Mouse (Mus musculus) T-helper 2 cell (primary cell): Measurements from ENCODE around the gene Bcl2.

Experiments used
- in situ Hi-C: fragments of 300-600 bp; cut with MboI, MseI; formaldehyde crosslinking; loops from one replicate; pipeline ENCODE4 v1.15.1; 2025; ENCODE audit warnings: high pct_unique_total_duplicates

Bcl2 gene

GRCm38 (mm10) chr1:106715111-106716083, 1.3 kb upstream of the Bcl2 start:
- in situ Hi-C loops: no loop called here

DNA sequence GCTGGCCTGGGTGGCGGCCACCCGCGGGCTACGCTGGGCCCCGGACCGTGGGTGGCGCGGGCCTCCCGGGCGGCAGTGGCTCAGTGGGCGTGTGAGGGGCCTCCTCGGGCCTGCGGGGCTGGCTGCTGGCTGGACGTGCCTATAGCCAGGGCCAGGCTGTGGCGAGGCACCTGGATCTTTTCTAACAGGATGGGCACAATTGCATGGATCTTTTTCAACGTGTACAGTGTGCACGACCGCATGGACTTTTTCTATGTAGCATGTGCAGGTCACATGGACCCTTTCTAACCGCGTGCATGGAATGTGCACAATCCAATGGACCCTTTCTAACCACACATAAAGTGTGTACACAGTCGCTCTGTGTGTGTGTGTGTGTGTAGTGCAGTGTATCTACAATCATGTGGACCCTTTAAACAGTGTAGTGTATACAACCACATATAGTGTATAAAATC, 482 bp upstream of the Bcl2 start:
- in situ Hi-C loops: loop anchor here (5.0 kb wide), 2 partner anchors 97 to 287 kb away; no protein-coding TSS in a partner anchor

GRCm38 (mm10) chr1:106712330-106712729, 1.7 kb downstream of the Bcl2 start:
- in situ Hi-C loops: loop anchor here (5.0 kb wide), 2 partner anchors 95 to 285 kb away; no protein-coding TSS in a partner anchor

GRCm38 (mm10) chr1:106711356-106712125, 2.5 kb downstream of the Bcl2 start:
- in situ Hi-C loops: loop anchor here (5.0 kb wide), 2 partner anchors 94 to 284 kb away; no protein-coding TSS in a partner anchor

GRCm38 (mm10) chr1:106710202-106710601, 3.9 kb downstream of the Bcl2 start:
- in situ Hi-C loops: loop anchor here (5.0 kb wide), 2 partner anchors 93 to 283 kb away; no protein-coding TSS in a partner anchor

DNA sequence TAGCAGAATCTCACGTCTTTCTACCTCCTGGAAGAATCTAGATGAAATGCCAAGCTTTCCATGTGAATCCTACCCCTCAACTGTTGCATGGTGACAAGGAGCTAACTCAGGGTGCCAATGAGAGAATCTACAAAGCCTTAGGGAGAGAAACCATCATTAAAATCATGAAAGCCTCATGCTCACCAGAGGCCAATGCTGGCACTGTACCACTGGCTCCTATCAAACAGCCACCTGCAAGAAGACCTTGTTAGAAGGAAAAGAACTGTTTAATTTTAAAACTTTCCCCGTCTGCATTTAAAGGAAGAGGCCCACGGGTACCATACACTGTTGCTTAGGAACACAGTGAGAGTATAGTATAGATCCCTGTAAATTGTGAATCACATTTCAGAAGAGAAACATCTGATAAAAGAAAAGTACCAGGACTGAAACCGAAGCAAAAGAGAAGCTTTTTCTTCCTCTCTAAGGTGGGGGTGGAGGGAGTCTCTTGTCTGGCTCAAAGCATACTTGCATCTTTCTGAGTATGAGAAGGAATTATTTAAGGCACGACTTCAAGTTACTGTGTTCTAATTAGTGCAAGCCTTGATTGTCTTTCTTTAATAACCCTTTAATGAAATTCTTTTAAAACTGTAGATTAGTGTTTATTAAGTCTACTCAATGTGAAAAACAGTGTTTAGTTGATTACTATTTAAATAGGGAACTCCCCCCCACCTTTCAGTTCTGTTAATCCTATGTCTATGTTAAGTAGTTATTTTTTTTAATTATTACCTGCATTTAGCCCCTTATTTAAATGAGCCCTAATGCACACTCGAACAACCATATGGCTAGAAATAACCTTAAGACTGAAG, 6.8 kb downstream of the Bcl2 start:
- in situ Hi-C loops: no loop called here

DNA sequence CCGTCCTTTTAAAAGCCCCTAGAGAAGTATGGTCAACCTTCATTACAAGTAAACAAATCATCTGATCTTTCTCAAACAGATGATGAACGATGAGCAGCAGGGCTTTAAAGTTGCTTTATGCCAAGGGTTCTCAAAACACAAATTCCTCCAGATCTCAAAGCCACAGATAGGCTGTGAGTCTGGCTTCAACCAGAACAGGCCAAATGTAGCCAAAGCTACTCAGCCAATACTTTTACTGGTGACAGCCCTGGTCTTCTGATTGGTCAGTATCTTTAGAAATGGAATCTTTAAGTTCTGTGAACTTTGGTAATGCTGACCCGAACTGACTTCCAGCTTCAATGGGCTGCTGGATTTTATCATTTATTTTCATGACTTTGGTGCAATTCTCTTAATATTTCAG, 10.9 kb downstream of the Bcl2 start:
- in situ Hi-C loops: no loop called here

DNA sequence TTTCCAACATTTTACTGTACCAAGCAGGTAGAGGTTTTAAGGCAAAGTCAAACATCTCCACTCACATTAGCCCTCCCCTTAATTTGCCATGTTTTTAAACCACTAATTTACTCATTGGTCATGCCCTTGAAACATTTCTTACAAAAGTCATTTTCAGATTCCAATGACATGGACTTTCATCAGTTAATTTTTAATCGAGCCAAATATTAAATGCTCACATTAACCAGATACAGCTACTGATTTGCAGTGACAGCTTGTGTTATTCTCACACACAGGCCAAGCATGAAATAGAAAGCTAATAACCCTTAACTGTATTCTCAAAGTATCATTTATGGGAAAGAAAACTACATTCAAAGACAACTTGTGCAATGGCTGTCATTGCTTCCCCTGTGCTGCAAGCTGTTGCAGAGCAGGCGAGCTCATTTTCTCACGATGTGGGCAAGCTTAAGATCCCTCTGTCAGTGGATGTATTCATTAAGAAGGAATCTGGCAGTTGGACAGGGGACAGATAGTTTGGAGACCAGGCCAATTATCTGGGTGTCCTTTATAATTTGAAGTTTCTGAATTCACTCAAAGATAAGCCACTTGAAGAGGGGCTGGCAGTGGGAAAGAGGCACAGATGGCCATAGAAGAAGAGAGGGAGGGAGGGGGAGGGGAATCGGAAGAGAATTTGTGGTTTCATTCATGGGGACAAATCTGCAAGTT, 11.5 kb downstream of the Bcl2 start:
- in situ Hi-C loops: no loop called here

DNA sequence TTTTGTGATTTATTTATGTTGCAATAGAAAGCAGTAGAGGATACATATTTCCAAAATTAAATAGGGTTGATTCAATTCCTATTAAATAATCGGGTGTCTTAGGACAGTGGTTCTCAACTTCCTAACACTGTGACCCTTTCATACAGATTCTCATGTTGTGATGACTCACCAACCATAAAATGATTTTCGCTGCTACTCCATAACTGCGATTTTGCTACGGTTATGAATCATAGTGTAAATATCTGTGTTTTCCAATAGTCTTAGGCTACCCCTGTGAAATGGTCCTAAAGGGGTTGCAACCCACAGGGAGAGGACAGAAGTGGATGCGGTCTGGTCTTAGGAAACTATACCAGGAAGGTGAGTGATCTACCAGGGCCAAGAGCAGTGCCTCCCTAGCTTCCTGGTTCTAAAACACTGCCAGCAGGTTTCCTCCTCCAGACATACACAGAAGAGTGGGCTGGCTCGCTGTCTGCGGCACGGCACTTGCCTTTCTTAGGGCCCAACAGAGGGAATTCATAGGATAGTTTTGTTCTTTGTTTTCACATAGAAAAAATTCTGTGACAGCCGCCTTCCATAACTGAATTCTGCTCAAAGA, 13.5 kb downstream of the Bcl2 start:
- in situ Hi-C loops: no loop called here

GRCm38 (mm10) chr1:106696472-106696871, 17.6 kb downstream of the Bcl2 start:
- in situ Hi-C loops: no loop called here

- in situ Hi-C loops: no loop called here
Measured at GRCm38 (mm10) chr1:106695649-106696048, 18.4 kb downstream of the Bcl2 start.

- in situ Hi-C loops: no loop called here
Measured at GRCm38 (mm10) chr1:106694316-106694715, 19.8 kb downstream of the Bcl2 start.

DNA sequence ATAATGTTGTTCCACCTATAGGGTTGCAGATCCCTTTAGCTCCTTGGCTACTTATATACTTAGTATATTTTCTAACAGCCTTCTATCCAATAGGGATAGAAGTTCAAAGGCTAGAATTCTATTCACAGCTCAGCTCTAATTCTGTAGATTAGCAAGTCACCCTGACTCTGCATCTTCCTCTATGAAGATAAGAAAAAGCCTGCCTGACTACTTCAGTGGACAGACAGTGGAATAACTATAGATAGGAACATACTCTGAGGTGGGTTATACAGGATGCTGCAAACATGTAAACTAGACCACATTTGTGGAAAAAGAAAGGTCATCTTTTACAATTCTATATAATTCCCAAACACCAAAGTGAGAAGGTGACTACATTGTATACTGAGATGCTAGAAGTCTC, 21.5 kb downstream of the Bcl2 start:
- in situ Hi-C loops: no loop called here

GRCm38 (mm10) chr1:106690887-106691286, 23.2 kb downstream of the Bcl2 start:
- in situ Hi-C loops: no loop called here

DNA sequence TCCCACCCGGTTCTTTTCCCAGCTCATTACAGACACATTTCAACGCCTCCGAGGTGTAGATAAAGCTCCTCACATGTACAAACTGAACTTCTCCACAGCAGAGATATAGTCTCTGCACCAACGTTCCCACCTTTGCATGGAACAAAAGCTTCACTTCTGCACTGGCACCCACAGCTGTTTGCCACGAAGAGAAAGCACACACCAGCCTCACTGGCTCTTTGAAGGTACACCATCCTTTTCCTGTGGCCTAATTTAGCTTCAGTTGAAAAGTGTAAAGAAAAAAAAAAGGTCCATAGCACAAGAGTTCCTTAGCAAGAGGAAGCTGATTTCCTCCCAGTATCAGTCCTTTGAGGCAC, 25.9 kb downstream of the Bcl2 start:
- in situ Hi-C loops: no loop called here

DNA sequence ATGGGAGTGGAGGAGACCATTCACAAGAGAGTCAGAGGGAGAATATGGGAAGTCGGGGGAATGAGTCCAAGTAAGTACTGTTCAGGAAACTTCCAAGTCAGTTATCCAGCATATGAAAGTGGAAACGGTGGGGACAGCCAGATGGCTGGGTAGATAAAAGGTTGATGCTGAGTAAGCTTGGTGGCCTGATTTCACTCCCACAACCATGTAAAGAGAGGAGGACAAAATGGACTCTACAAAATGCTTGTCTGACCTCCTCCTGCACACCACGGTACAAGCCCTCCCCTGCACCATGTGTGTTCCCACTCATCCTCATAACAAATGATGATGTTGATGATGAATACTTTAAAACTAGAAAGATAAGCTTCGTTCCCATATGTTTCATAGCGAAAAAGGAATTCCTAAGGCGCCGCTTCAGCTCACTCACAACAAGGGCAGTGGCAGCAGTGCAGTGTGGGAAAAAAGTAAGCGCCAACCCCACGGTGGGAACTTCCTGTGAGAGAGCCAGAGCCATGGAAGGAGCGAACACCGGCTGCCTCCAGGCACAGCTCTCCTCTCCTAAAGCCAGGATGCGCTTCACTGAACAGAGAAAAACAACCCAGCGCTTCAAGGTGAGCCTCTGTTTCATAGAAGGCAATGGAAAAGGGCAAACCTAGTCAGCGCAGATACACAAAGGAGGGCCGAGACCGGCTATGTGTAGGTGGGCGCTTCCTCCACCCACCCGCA, 26.5 kb downstream of the Bcl2 start:
- in situ Hi-C loops: no loop called here

DNA sequence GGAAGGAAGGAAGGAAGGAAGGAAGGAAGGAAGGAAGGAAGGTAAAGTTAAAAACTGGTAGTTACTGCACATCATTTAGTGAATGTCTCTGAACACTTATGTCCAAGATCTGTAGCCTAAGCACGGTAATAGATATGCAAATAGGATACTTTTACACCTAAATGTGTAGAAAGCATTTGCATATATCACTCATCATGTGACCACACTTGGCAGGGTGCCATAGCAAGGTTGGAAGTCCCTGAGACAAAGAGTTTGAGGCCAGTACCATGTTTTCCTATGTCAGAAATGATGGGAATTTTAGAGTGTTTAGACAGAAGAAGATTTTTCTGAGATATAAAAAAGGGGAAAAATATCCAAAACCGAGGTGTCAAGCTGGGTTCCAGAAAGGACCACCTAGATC, 28.4 kb downstream of the Bcl2 start:
- in situ Hi-C loops: no loop called here

DNA sequence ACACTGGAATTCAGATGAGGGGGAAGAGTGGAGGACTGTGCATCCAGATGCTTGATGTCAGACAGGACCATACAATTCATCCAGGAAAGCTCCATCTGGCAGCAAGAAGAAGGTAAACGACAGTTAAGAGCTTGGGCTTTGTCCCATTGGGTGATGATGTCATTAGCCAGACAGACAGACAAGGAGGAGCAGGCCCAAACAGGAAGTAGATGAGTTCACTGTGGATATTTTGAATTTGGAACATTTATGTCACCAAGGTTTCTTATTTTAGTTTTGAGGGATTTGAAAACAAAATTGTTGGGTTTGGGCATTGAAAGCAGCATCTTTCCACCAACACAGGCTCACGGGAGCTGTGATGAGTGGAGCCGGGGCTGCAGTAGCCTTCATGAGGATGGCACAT, 29.5 kb downstream of the Bcl2 start:
- in situ Hi-C loops: no loop called here

GRCm38 (mm10) chr1:106682829-106683228, 31.2 kb downstream of the Bcl2 start:
- in situ Hi-C loops: no loop called here
